Mouse (Mus musculus) embryonic facial prominence, embryonic 14.5 days (tissue): ENCODE data around the gene Soga3. TPM values are rescaled to one million over a fixed set of nuclear protein-coding genes. Genes with fewer than 3 reads are reported as not detected.

Experiments
- ATAC-seq: fragments of 200-750 bp; cut with Nextera tagmentation; 2 replicates; pipeline ENCODE4 v1.8.0; 2017; ENCODE audit warnings: low read depth, moderate number of reproducible peaks, moderate TSS enrichment
- DNase-seq: peaks from one replicate; pipeline ENCODE4 v3.0.0-alpha.2; 2015; ENCODE audit warnings: low spot score
- H3K27ac ChIP-seq: fragments of 300-500 bp; sonication (generic); replicated peaks from 2 replicates; pipeline ENCODE4 v1.5.1; 2014; ENCODE audit warnings: low read depth, mild to moderate bottlenecking, low read length, moderate library complexity
- H3K27me3 ChIP-seq: fragments of 300-500 bp; sonication (generic); replicated peaks from 2 replicates; pipeline ENCODE4 v1.6.1; 2014; ENCODE audit warnings: low read length; ENCODE audit not compliant: control insufficient read depth, insufficient read depth
- H3K36me3 ChIP-seq: fragments of 300-500 bp; sonication (generic); 2 replicates; pipeline ENCODE4 v1.6.1; 2014; ENCODE audit warnings: low read length, mixed read lengths; ENCODE audit not compliant: control insufficient read depth, insufficient read depth
- H3K4me1 ChIP-seq: fragments of 300-500 bp; sonication (generic); 2 replicates; pipeline ENCODE4 v1.6.1; 2014; ENCODE audit warnings: antibody characterized with exemption, low read length; ENCODE audit not compliant: control insufficient read depth, insufficient read depth
- H3K4me2 ChIP-seq: fragments of 300-500 bp; sonication (generic); 2 replicates; pipeline ENCODE4 v1.6.1; 2014; ENCODE audit warnings: low read depth, mild to moderate bottlenecking, low read length, moderate library complexity, mixed read lengths
- H3K4me3 ChIP-seq: fragments of 300-500 bp; sonication (generic); 2 replicates; pipeline ENCODE4 v1.5.1; 2014; ENCODE audit warnings: low read depth, mild to moderate bottlenecking, low read length
- H3K9ac ChIP-seq: fragments of 300-500 bp; sonication (generic); 2 replicates; pipeline ENCODE4 v1.6.1; 2014; ENCODE audit warnings: low read depth, mild to moderate bottlenecking, low read length, moderate library complexity, mixed read lengths
- H3K9me3 ChIP-seq: fragments of 300-500 bp; sonication (generic); 2 replicates; pipeline ENCODE4 v1.6.1; 2016; ENCODE audit warnings: low read length; ENCODE audit not compliant: control insufficient read depth
- WGBS: fragments of 180-500 bp; shearing (Covaris S2); extraction: QIAGEN DNeasy Blood & Tissue Kit; methylation state at CpG from one replicate; pipeline ENCODE4 v1.1.7; 2014; 5-methylcytosine and 5-hydroxymethylcytosine counted together
- polyA plus RNA-seq: library from polyadenylated mRNA; unstranded; fragments of >200 nt; fragmentation: Nextera tagmentation; extraction: Ambion mirVana; gene quantifications from 2 replicates; pipeline ENCODE4 v1.2.1, GENCODE M21; 2014

Gene Soga3
- polyA plus RNA-seq, 1 experiment from 2014 or later: 5.0 TPM

DNA sequence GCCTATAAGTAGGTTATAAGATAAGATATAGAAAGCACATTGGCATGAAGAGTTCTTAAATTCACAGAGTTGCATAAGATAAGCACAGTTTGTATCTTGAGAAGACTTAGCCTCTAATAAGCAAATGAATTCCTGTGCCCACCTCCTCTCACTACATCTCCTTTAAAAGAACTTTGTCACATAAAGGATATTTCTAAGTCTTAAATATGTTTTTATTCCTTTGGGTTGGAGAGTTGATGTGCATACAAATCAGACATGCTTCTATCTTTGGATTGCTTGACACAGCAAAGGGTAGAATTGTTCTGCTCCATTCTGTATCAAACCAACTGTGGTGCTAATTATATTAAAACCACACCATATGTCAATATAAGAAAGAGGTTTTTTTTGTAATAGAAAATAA lies 50.1 kb downstream of the Soga3 start:
- Histone ChIP-seq H3K27me3 (no peaks in the 10 kb centered on the region), H3K4me1 (no peaks in the 10 kb centered on the region), H3K27ac (no peak overlapping the region), H3K4me2 (no peak overlapping the region), H3K9ac (no peak overlapping the region), H3K36me3 (no peaks in the 10 kb centered on the region; the same call in 1 of the 2 replicates), H3K9me3 (no peaks in the 10 kb centered on the region), H3K4me3 (no peak overlapping the region)
- DNase-seq (no peak), ATAC-seq (no peak)

DNA sequence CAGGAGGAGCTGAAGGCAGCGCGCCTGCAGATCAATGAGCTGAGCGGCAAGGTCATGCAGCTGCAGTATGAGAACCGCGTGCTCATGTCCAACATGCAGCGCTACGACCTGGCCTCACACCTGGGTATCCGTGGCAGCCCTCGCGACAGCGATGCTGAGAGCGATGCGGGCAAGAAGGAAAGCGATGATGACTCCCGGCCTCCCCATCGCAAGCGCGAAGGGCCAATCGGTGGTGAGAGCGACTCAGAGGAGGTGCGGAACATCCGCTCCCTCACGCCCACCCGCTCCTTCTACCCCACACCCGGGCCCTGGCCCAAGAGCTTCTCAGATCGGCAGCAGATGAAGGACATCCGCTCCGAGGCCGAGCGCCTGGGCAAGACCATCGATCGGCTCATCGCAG lies 53.2 kb downstream of the Soga3 start:
- DNase-seq: no peak
- H3K9ac ChIP-seq: no peak overlapping the region
- no peaks in the 10 kb centered on the region for H3K9me3 ChIP-seq
- no peak overlapping the region for H3K27ac ChIP-seq
- H3K27me3 ChIP-seq: no peaks in the 10 kb centered on the region
- no peaks in the 10 kb centered on the region for H3K4me1 ChIP-seq
- no peak for ATAC-seq
- no peak overlapping the region for H3K4me2 ChIP-seq
- WGBS: 96% methylated on average over 33 of the region's 33 CpGs
- no peak overlapping the region for H3K4me3 ChIP-seq
- no peaks in the 10 kb centered on the region; the same call in 1 of the 2 replicates for H3K36me3 ChIP-seq

DNA sequence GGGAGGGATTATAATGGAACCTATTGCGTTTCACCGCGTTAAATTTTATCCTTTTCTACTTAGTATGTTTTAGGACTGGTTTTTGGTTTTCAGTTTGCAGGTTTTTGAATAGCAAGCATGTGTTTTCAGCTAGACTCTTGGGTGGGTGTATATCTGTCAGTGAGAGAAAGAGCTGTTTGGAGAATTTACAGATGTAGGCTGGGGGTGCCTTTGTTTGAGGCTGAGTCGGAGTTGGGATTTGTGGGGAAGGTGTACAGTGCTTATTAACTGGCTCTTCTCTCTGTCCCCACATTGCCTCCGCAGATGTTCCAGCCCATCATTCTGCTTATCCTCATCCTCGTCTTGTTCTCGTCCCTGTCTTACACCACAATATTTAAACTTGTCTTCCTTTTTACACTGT lies 55.0 kb downstream of the Soga3 start, which contains the start of gene Gm49353:
TSS of gene Gm49353 (plus strand) at position 313 of the 400 bp plus-strand sequence.
- H3K4me1 ChIP-seq: no peaks in the 10 kb centered on the region
- H3K36me3 ChIP-seq: no peaks in the 10 kb centered on the region; the same call in 1 of the 2 replicates
- DNase-seq: no peak

DNA sequence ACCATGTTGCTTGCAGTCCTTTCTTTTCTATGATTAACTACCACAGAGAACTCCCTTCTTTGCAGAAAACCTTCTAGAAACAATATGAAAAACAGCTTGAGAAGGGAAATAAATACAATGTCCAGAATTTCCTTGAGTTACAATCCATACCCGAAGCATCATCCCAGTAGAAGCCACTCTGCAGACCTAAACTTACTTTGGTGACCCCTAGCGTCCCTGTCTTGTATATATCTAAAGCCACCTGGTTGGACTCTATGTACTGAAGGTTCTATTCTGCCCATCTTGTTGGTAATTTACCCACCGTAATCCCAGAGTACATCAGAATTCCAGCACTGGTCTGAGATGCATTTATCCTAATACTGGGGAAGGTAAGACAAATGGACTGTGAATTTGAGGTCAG lies 56.2 kb downstream of the Soga3 start:
- H3K4me3 ChIP-seq: no peak overlapping the region
- DNase-seq: no peak
- H3K4me1 ChIP-seq: no peaks in the 10 kb centered on the region
- H3K4me2 ChIP-seq: no peak overlapping the region
- ATAC-seq: no peak
- H3K36me3 ChIP-seq: no peaks in the 10 kb centered on the region; the same call in 1 of the 2 replicates
- H3K27ac ChIP-seq: no peak overlapping the region
- no peaks in the 10 kb centered on the region for H3K9me3 ChIP-seq
- H3K9ac ChIP-seq: no peak overlapping the region
- 68% methylated on average over 3 of the region's 3 CpGs for WGBS
- H3K27me3 ChIP-seq: no peaks in the 10 kb centered on the region

More for the DNA sequence above, 55.0 kb downstream of the Soga3 start, which contains the start of gene Gm49353:
- WGBS: 88% methylated on average over 7 of the region's 7 CpGs
- no peaks in the 10 kb centered on the region for H3K27me3 ChIP-seq
- no peak within 1 kb of the TSS for H3K4me3 ChIP-seq
- no peak within 1 kb of the TSS for H3K9ac ChIP-seq
- no peak within 1 kb of the TSS for H3K27ac ChIP-seq
- H3K9me3 ChIP-seq: no peaks in the 10 kb centered on the region
- ATAC-seq: no peak
- H3K4me2 ChIP-seq: no peak within 1 kb of the TSS

DNA sequence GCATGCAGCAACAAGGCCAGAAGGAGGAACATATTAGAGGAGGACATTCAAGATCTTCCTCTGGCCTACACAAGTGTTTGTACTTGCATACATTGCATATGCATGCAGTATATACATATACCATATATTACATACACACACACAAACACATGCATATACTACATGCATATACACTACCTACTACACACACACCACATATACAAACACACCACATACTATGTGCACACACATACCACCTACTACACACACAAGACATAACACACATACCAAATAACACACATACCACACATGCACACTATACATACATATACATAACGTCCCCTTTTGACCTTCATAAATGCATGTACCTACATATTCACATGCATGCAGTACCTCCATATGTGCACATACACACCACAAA lies 57.0 kb downstream of the Soga3 start:
- no peak overlapping the region for H3K4me3 ChIP-seq
- no peaks in the 10 kb centered on the region for H3K9me3 ChIP-seq
- DNase-seq (no peak), ATAC-seq (no peak)
- no peak overlapping the region for H3K9ac ChIP-seq
- H3K36me3 ChIP-seq: no peaks in the 10 kb centered on the region; the same call in 1 of the 2 replicates
- no peak overlapping the region for H3K4me2 ChIP-seq
- no peaks in the 10 kb centered on the region for H3K27me3 ChIP-seq
- H3K4me1 ChIP-seq: no peaks in the 10 kb centered on the region
- no peak overlapping the region for H3K27ac ChIP-seq
- WGBS: 97% methylated on average over 1 of the region's 1 CpGs

DNA sequence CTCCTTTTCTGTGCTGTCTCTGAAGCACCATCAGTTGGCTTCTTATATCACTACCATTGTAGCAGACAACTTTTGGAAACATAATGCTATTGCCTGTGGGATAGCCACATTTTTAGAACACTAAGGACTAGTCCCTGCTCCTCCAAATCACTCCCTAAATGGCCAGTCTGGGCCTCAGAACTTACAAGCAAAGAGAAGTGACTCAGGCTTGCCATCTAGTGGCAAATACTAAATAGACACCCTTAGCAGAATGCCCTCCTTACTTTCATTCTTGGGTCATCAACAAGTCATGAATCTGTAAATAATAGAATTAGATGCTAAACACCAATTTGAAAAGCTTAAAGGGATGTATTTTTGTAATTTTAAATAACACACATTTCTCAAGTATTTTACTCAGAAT lies 63.1 kb downstream of the Soga3 start:
- Histone ChIP-seq H3K4me3 (no peak overlapping the region), H3K36me3 (no peaks in the 10 kb centered on the region), H3K4me2 (no peak overlapping the region), H3K9ac (no peak overlapping the region), H3K4me1 (no peaks in the 10 kb centered on the region), H3K9me3 (no peaks in the 10 kb centered on the region), H3K27me3 (no peaks in the 10 kb centered on the region), H3K27ac (no peak overlapping the region)
- DNase-seq (peak; percentile 62), ATAC-seq (no peak)

DNA sequence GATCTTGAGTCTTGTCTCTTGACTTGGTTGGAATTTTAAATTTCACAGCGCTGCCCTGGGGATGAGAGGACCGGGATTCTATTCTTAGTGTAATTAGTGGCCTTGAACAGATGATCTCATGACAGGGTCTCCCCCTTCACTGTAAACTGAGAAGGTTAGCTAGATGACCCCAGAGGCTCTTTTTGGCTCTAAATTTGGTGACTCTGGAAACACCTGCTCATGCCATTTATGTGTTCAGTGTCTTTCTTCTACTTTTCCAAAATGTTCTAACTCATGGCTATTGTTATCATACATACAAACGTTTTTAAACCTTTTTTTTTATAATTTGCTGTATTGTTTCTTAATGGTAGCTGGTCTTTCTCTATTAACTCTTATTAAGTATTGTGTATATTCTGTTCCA lies 65.1 kb downstream of the Soga3 start:
- Histone ChIP-seq H3K9ac (no peak overlapping the region), H3K4me3 (no peak overlapping the region), H3K27me3 (no peaks in the 10 kb centered on the region), H3K27ac (no peak overlapping the region), H3K9me3 (no peaks in the 10 kb centered on the region), H3K36me3 (no peaks in the 10 kb centered on the region), H3K4me1 (no peaks in the 10 kb centered on the region), H3K4me2 (no peak overlapping the region)
- DNase-seq (peak; percentile 46), ATAC-seq (no peak)
- 39% methylated on average over 3 of the region's 3 CpGs for WGBS

DNA sequence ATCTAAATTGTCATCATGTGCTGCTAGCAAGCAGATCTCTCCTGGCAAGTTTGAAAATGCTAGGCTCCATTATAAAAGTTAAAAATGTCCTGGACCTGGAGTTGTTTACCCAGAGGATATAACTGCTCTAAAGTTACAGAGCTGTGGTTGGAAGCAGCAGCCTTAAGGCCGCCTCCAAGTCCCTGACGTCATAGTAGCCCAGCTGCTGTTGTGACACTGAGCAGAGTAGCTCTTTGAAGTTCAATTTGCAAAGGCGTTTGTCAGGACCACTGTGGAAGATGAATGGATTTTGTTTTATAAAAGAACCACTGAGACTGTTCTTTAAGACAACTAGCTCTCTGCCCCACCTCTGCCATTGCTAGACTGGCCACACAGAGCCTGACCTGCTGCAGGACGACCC lies 67.8 kb downstream of the Soga3 start, which contains the start of gene 9330159F19Rik:
TSS of gene 9330159F19Rik (plus strand) at position 154 of the 400 bp plus-strand sequence.
- peak within 1 kb of the TSS; percentile 14; the same call in 1 of the 2 replicates for H3K4me2 ChIP-seq
- H3K27ac ChIP-seq: peak within 1 kb of the TSS; percentile 53; the same call in 1 of the 2 replicates
- ATAC-seq: peak; percentile 94
- no peaks in the 10 kb centered on the region for H3K36me3 ChIP-seq
- H3K9ac ChIP-seq: no peak within 1 kb of the TSS
- no peaks in the 10 kb centered on the region for H3K27me3 ChIP-seq
- no peaks in the 10 kb centered on the region for H3K9me3 ChIP-seq
- peak; percentile 88 for DNase-seq
- WGBS: 4% methylated on average over 4 of the region's 4 CpGs
- H3K4me1 ChIP-seq: no peaks in the 10 kb centered on the region
- H3K4me3 ChIP-seq: no peak within 1 kb of the TSS; the same call in 1 of the 2 replicates

DNA sequence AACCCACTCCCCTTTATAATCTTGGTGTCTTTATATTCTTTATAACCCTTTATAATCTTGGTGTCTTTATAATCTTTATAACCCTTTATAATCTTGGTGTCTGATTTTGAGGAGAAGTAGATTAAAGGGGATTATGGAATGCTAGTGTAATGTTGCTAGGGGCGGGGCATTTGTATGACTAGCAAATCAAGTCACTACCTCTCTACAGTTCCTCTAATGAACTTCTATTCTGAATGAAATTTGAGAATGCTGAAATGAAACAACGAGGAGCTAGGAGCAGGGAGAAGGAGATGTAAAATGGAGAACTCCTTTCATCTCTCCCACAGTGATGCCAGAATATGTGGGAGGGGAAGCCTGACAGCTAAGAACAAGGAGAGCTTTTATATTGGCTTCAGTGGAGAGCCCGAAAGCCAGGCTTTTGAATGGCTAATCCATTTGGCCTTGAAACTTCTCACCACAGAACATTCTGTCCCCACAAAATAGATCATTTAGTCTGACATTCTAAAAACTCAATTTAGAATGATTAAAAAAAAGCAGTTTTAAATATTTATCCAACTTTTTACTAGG lies 70.0 kb downstream of the Soga3 start:
- Histone ChIP-seq H3K4me3 (no peak overlapping the region), H3K4me1 (no peaks in the 10 kb centered on the region), H3K9me3 (no peaks in the 10 kb centered on the region), H3K27me3 (no peaks in the 10 kb centered on the region), H3K36me3 (no peaks in the 10 kb centered on the region), H3K4me2 (no peak overlapping the region), H3K27ac (no peak overlapping the region), H3K9ac (no peak overlapping the region)
- WGBS: 44% methylated on average over 3 of the region's 3 CpGs
- DNase-seq (peak; percentile 25), ATAC-seq (peak; percentile 38; the same call in 1 of the 2 replicates)
